Mouse (Mus musculus): ENCODE results near the gene 4933416C03Rik.

DNA sequence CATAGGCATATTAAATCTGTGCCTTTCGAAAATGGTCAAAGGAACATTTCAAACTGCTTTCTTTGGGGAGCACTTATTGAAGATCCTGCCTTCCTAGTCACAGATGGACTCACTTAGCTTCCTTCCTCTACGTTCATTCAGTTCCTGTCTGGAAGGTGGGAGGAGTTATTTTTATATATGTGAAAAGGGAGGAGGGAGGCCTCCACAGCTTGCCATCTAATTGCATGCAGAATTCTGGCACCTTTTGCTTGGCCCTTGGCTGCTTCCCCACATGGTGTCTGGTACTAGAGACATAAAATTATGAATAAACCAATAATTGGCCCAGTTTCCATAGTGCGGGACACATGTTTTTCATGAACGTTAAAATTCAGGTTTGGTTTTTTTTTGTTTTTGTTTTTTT lies 5.5 kb downstream of the 4933416C03Rik start:
- TF ChIP-seq CTCF (IDR thresholded peaks at IDR 0.05; ENCODE audit: borderline replicate concordance, control insufficient read depth, extremely low read depth, insufficient read depth, low read length, poor library complexity) (no peak), POLR2A (IDR thresholded peaks at IDR 0.05; ENCODE audit: control insufficient read depth, extremely low read depth, insufficient read depth, low read length, poor library complexity) (no peak)
